Mouse (Mus musculus): ENCODE measurements around the gene Clec2d. TPM values are rescaled to one million over a fixed set of nuclear protein-coding genes. Genes with fewer than 3 reads are reported as not detected.
A peak's percentile ranks its signal among the peaks of the same experiment; 100 is the strongest.

Clec2d gene
- polyA plus RNA-seq, 1 experiment from 2014 or later = 0.43 TPM

- WGBS = 84% methylated on average over 2 of the region's 2 CpGs
- Histone ChIP-seq H3K9ac (ENCODE audit: low read length) (no peak overlapping the region), H3K4me1 (replicated peaks; ENCODE audit: control insufficient read depth, insufficient read depth, low read length) (no peaks in the 10 kb centered on the region), H3K27ac (ENCODE audit: low read depth) (no peak overlapping the region), H3K9me3 (ENCODE audit: control insufficient read depth, low read length) (no peaks in the 10 kb centered on the region), H3K4me2 (ENCODE audit: low read length) (no peak overlapping the region), H3K4me3 (ENCODE audit: low read depth, low read length) (no peak overlapping the region), H3K27me3 (replicated peaks; ENCODE audit: control insufficient read depth, insufficient read depth, low read length) (no peaks in the 10 kb centered on the region), H3K36me3 (ENCODE audit: control insufficient read depth, insufficient read depth, low read length) (no peaks in the 10 kb centered on the region)
- DNase-seq (ENCODE audit: low spot score) (no peak), ATAC-seq (replicated peaks; ENCODE audit: low FRiP score, low TSS enrichment, low read depth) (no peak)
These were observed 43.2 kb downstream of the Clec2d start for GRCm38 (mm10) chr6:129223611-129224010.

GRCm38 (mm10) chr6:129224090-129224489 is 43.7 kb downstream of the Clec2d start:
- Histone ChIP-seq H3K4me2 (ENCODE audit: low read length) (no peak overlapping the region), H3K9me3 (ENCODE audit: control insufficient read depth, low read length) (no peaks in the 10 kb centered on the region), H3K4me1 (replicated peaks; ENCODE audit: control insufficient read depth, insufficient read depth, low read length) (peaks cover 4% of the 10 kb centered on the region; the same call in 1 of the 2 replicates), H3K9ac (ENCODE audit: low read length) (no peak overlapping the region), H3K4me3 (ENCODE audit: low read depth, low read length) (no peak overlapping the region), H3K36me3 (ENCODE audit: control insufficient read depth, insufficient read depth, low read length) (no peaks in the 10 kb centered on the region), H3K27ac (ENCODE audit: low read depth) (no peak overlapping the region), H3K27me3 (replicated peaks; ENCODE audit: control insufficient read depth, insufficient read depth, low read length) (no peaks in the 10 kb centered on the region)
- ATAC-seq (replicated peaks; ENCODE audit: low FRiP score, low TSS enrichment, low read depth) = no peak
- WGBS = 71% methylated on average over 1 of the region's 1 CpGs
- DNase-seq (ENCODE audit: low spot score) = no peak

DNA sequence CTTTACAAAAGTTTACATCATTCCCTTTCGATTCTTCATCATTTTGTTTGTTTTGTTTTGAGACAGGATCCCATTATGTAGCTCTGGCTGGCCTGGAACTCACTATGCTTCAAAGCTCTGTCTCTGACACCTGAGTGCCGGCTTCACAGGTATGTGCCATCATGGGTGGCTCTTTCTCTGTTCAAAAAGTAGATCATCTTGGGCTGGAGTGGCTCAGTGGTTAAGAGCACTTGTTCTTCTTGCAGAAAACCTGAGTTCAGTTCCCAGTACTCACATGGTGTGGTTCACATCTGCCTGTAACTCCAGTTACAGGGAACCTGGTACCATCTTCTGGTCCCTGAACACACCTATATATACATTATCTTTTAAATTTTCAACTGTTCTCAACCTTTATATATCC is 44.7 kb downstream of the Clec2d start:
- 77% methylated on average over 2 of the region's 2 CpGs for WGBS
- H3K4me2 ChIP-seq (ENCODE audit: low read length) = no peak overlapping the region
- DNase-seq (ENCODE audit: low spot score) (no peak), ATAC-seq (replicated peaks; ENCODE audit: low FRiP score, low TSS enrichment, low read depth) (no peak)
- H3K9ac ChIP-seq (ENCODE audit: low read length) = no peak overlapping the region
- H3K36me3 ChIP-seq (ENCODE audit: control insufficient read depth, insufficient read depth, low read length) = no peaks in the 10 kb centered on the region
- peaks cover 10% of the 10 kb centered on the region; the same call in 1 of the 2 replicates for H3K4me1 ChIP-seq (replicated peaks; ENCODE audit: control insufficient read depth, insufficient read depth, low read length)
- no peaks in the 10 kb centered on the region for H3K9me3 ChIP-seq (ENCODE audit: control insufficient read depth, low read length)
- H3K27me3 ChIP-seq (replicated peaks; ENCODE audit: control insufficient read depth, insufficient read depth, low read length) = no peaks in the 10 kb centered on the region
- H3K4me3 ChIP-seq (ENCODE audit: low read depth, low read length) = no peak overlapping the region
- H3K27ac ChIP-seq (ENCODE audit: low read depth) = no peak overlapping the region

DNA sequence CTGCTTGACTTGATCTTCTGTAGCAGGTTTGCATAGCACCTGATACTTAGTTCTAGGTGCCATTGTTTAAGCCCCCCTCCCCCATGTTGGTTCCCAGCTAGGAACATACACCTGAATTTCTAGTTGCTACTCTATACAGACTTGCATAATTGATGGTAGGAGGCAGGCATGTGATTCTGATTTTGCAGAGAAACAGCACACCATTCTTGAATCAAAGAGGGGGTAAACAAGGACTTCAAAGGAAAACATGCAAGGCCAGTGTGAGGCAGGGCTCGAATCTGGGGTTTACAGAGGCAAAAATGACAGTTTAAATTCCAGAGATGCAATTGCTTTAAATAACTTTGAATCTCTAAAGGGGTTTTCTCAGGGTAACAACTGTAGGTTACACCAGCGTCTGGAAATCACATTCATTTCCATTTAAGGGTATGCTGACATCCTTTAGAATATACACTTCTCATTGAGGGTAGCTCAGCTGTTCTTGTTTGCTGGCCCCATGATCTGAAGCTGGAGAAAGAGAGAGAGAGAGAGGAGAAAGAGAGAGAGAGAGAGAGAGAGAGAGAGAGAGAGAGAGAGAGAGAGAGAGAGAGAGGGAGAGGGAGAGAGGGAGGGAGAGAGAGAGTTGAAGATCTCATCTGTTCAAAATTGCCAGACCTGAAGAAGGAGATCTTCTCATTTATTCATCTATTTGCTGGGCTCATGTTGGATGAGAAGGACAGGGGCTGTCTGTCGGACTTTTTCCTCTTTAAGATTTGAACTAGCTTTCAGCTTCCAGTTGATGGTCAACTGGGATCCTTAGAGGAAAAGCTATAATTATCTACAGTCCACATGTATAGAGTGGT is 48.7 kb downstream of the Clec2d start:
- 41% methylated on average over 3 of the region's 3 CpGs for WGBS
- no peak for ATAC-seq (replicated peaks; ENCODE audit: low FRiP score, low TSS enrichment, low read depth)
- Histone ChIP-seq H3K9me3 (ENCODE audit: control insufficient read depth, low read length) (no peaks in the 10 kb centered on the region), H3K4me1 (replicated peaks; ENCODE audit: control insufficient read depth, insufficient read depth, low read length) (peaks cover 15% of the 10 kb centered on the region; the same call in 1 of the 2 replicates), H3K36me3 (ENCODE audit: control insufficient read depth, insufficient read depth, low read length) (no peaks in the 10 kb centered on the region), H3K4me3 (ENCODE audit: low read depth, low read length) (no peak overlapping the region), H3K4me2 (ENCODE audit: low read length) (no peak overlapping the region), H3K27me3 (replicated peaks; ENCODE audit: control insufficient read depth, insufficient read depth, low read length) (no peaks in the 10 kb centered on the region), H3K27ac (ENCODE audit: low read depth) (peak overlapping the region; percentile 91), H3K9ac (ENCODE audit: low read length) (no peak overlapping the region)
- no peak for DNase-seq (ENCODE audit: low spot score)

GRCm38 (mm10) chr6:129229774-129230578 is 49.6 kb downstream of the Clec2d start:
- DNase-seq (ENCODE audit: low spot score) = no peak
- 46% methylated on average over 3 of the region's 3 CpGs for WGBS
- H3K4me2 ChIP-seq (ENCODE audit: low read length) = no peak overlapping the region; the same call in 1 of the 2 replicates
- no peaks in the 10 kb centered on the region for H3K36me3 ChIP-seq (ENCODE audit: control insufficient read depth, insufficient read depth, low read length)
- H3K4me3 ChIP-seq (ENCODE audit: low read depth, low read length) = no peak overlapping the region
- H3K27ac ChIP-seq (ENCODE audit: low read depth) = peak overlapping the region; percentile 91
- no peak; the same call in 1 of the 2 replicates for ATAC-seq (replicated peaks; ENCODE audit: low FRiP score, low TSS enrichment, low read depth)
- no peak overlapping the region for H3K9ac ChIP-seq (ENCODE audit: low read length)
- H3K9me3 ChIP-seq (ENCODE audit: control insufficient read depth, low read length) = no peaks in the 10 kb centered on the region
- H3K4me1 ChIP-seq (replicated peaks; ENCODE audit: control insufficient read depth, insufficient read depth, low read length) = peaks cover 17% of the 10 kb centered on the region; the same call in 1 of the 2 replicates
- H3K27me3 ChIP-seq (replicated peaks; ENCODE audit: control insufficient read depth, insufficient read depth, low read length) = no peaks in the 10 kb centered on the region

DNA sequence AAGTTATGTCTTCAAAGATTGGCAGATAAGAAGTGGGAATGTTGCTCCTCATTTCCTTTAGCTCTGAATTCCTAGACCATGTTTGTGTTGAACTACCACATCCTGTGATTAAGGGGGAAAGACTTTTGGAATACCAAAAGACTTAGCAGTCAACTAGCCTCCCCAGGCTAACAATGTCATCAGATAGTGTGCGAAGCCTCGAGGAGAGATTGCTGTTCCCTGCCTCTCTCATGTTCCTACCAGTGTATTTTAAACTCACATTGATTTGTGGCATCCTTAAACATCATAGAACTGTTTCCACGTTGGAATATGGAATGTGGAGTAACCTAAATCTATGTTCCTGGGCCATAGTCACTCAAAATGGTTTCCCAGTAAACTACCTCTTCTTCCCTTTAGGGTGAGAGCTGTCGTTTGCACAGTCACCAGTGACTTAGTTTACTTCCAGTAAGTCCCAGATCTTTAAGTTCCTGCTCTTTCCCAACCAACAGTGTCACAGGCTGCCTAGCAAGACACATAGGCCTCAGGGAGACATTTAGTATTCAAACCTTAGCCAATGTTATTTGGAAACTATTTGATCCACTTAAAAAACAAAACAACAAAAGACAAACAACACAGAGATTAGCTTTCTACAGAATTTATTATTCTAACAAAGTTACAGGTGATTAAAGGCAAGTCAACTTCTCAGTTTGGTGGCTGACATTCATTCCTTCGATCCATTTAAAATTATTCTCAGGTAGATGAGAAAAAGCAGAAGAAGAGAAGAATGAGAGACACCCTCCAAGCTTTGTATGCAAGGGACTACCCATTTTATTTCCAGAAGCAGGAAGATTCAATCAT is 51.8 kb downstream of the Clec2d start:
- no peak overlapping the region for H3K4me3 ChIP-seq (ENCODE audit: low read depth, low read length)
- no peaks in the 10 kb centered on the region for H3K27me3 ChIP-seq (replicated peaks; ENCODE audit: control insufficient read depth, insufficient read depth, low read length)
- no peak for ATAC-seq (replicated peaks; ENCODE audit: low FRiP score, low TSS enrichment, low read depth)
- H3K9me3 ChIP-seq (ENCODE audit: control insufficient read depth, low read length) = no peaks in the 10 kb centered on the region
- H3K27ac ChIP-seq (ENCODE audit: low read depth) = no peak overlapping the region
- H3K9ac ChIP-seq (ENCODE audit: low read length) = no peak overlapping the region
- peaks cover 20% of the 10 kb centered on the region; the same call in 1 of the 2 replicates for H3K4me1 ChIP-seq (replicated peaks; ENCODE audit: control insufficient read depth, insufficient read depth, low read length)
- H3K36me3 ChIP-seq (ENCODE audit: control insufficient read depth, insufficient read depth, low read length) = no peaks in the 10 kb centered on the region
- DNase-seq (ENCODE audit: low spot score) = no peak
- no peak overlapping the region for H3K4me2 ChIP-seq (ENCODE audit: low read length)
- WGBS = 74% methylated on average over 5 of the region's 5 CpGs

DNA sequence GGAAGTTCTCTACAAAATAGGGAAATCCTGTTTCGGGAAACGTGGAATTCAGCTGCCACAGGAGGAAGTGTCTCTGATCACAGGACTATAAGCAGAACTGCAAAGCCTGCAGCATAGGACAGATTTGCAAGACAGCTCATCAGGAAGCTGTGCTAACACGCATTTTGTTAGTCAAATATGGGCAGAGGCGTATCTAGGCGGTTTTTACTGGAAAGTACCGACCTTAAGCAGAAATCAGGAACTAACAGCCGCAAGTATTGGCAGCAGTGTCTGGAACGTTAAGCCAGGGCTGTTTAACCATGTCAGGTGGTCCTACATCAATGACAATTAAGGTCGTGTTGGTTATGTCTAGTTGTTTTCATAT is 52.4 kb downstream of the Clec2d start:
- Histone ChIP-seq H3K27ac (ENCODE audit: low read depth) (no peak overlapping the region), H3K4me1 (replicated peaks; ENCODE audit: control insufficient read depth, insufficient read depth, low read length) (peaks cover 20% of the 10 kb centered on the region; the same call in 1 of the 2 replicates), H3K36me3 (ENCODE audit: control insufficient read depth, insufficient read depth, low read length) (no peaks in the 10 kb centered on the region), H3K27me3 (replicated peaks; ENCODE audit: control insufficient read depth, insufficient read depth, low read length) (no peaks in the 10 kb centered on the region), H3K4me2 (ENCODE audit: low read length) (no peak overlapping the region), H3K9me3 (ENCODE audit: control insufficient read depth, low read length) (no peaks in the 10 kb centered on the region), H3K4me3 (ENCODE audit: low read depth, low read length) (no peak overlapping the region), H3K9ac (ENCODE audit: low read length) (no peak overlapping the region)
- 75% methylated on average over 9 of the region's 9 CpGs for WGBS
- no peak for DNase-seq (ENCODE audit: low spot score)
- ATAC-seq (replicated peaks; ENCODE audit: low FRiP score, low TSS enrichment, low read depth) = no peak

DNA sequence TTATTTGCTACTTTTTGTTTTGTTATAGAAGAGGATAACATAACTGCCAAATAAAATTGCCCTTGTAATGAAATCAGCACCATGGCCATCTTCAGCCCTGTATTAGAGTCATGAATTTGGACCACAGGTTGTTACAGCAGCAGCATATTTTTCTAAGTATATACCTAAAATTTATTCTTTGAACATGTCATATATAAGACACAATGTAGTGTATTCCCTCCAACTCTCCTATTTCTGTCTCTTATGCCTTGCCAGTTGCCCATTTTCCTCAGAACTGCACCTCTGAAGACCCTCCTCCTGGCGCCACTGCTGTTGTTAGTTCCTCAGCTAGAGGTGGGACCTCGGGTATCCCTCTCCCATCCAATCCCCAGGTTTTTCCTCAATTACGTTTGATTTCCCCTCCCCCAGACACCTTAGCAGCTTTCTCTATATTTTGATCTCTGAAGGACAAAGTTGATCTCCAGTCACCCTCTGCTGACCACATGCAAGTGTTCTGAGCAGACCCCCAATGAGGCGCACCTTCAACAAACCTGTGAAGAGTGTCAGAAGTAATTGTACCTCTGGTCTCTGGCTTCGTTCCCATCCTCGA is 53.0 kb downstream of the Clec2d start:
- H3K9me3 ChIP-seq (ENCODE audit: control insufficient read depth, low read length) = no peaks in the 10 kb centered on the region
- WGBS = 83% methylated on average over 6 of the region's 6 CpGs

More for the DNA sequence above, 53.0 kb downstream of the Clec2d start:
- H3K36me3 ChIP-seq (ENCODE audit: control insufficient read depth, insufficient read depth, low read length) = no peaks in the 10 kb centered on the region
- H3K4me1 ChIP-seq (replicated peaks; ENCODE audit: control insufficient read depth, insufficient read depth, low read length) = peaks cover 20% of the 10 kb centered on the region; the same call in 1 of the 2 replicates
- H3K4me3 ChIP-seq (ENCODE audit: low read depth, low read length) = no peak overlapping the region
- no peak overlapping the region for H3K9ac ChIP-seq (ENCODE audit: low read length)
- H3K27me3 ChIP-seq (replicated peaks; ENCODE audit: control insufficient read depth, insufficient read depth, low read length) = no peaks in the 10 kb centered on the region
- no peak for DNase-seq (ENCODE audit: low spot score)
- ATAC-seq (replicated peaks; ENCODE audit: low FRiP score, low TSS enrichment, low read depth) = no peak
- no peak overlapping the region for H3K27ac ChIP-seq (ENCODE audit: low read depth)
- no peak overlapping the region for H3K4me2 ChIP-seq (ENCODE audit: low read length)

Measured in intestine, embryonic 14.5 days (tissue).